Mouse (Mus musculus): Measurements from ENCODE around the gene Pik3cd.

Gene Pik3cd

DNA sequence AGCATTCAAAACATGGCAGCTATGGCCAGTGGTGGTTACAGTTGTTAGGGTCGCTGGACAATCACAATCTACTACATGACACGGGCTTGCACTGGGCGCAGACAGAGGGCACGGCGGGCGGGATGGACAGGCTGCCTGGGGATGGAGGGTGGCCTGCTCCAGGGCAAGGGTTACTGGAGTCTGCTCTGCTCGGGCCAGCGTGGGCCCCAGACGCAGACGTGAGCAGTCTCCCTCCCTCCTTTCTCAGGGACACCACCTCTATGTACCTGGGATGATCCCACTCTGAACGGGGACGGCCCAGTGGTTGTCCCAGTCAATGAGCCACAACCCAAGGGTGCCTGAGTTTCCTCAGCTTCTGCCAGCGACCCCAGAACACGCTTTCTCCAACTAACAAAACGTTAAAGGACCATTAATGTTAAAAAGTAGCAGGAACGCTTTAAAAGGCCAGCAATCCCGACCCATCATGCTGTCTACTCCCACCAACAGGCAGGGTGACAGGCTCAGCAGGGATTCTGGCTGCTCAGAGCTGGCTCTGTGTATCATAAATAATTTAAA is 22.6 kb upstream of the Pik3cd start:
- no peak for DNase-seq (ENCODE audit: low read depth)

DNA sequence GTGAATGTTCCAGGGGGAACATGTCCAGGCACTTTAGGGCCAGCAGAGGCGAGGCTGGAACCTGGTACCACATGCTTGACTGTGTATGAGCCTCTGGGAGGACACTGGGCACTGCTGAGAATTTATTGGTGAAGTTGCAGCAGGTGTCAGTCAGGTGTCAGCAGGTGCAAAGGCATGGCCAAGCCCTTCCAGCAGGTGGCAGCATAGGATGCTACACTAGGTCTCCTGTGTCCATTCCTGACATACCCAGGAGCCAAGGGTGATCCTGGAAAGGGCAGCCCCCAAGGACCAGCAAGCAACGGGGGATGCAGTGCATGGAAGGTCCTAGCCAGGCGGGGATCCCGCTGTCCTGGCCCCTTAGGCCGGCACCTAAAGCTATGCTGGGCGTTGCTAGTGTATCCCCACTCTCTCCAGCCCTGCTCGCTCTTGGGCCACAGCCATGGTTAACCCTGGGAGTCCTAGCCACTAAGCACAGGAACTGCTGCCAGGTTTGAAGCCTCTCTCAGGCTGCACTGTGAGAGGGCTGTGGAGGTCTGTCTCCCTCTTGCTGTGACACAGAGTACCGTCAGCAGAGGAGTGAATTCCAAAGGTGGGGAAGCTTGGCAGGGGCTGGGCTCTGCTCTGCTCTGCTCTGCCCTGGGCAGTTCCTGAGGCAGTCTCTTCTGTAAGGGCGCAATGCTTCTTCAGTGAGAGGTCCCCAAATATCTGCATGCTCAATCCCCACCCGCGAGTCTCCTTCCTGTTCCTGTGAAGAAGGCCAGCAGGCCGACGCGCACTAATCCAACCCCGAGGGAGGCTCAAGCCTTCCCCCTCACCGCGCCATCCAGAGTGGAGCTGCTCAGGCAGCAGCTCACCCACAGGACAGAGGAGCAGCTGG is 21.7 kb upstream of the Pik3cd start:
- peak; percentile 70 for DNase-seq (ENCODE audit: low read depth)

DNA sequence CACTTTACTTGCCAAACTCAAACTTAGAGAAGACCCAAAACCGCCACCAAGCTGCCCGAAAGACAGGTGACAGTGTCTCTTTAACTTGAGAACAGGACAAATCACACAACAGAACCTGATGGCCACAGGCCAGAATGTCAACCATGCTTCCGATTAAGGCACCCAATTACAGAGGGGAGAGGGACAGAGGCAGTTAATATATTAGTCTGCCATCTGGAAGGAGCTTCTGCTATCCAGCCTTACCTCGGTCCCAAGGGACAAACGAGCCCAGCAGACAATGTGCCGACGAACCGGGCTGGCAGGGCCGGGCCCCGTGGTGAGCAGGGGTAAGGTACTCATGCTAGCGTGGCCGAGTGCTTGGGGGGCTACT is 20.6 kb upstream of the Pik3cd start:
- DNase-seq (ENCODE audit: low read depth), result no peak

DNA sequence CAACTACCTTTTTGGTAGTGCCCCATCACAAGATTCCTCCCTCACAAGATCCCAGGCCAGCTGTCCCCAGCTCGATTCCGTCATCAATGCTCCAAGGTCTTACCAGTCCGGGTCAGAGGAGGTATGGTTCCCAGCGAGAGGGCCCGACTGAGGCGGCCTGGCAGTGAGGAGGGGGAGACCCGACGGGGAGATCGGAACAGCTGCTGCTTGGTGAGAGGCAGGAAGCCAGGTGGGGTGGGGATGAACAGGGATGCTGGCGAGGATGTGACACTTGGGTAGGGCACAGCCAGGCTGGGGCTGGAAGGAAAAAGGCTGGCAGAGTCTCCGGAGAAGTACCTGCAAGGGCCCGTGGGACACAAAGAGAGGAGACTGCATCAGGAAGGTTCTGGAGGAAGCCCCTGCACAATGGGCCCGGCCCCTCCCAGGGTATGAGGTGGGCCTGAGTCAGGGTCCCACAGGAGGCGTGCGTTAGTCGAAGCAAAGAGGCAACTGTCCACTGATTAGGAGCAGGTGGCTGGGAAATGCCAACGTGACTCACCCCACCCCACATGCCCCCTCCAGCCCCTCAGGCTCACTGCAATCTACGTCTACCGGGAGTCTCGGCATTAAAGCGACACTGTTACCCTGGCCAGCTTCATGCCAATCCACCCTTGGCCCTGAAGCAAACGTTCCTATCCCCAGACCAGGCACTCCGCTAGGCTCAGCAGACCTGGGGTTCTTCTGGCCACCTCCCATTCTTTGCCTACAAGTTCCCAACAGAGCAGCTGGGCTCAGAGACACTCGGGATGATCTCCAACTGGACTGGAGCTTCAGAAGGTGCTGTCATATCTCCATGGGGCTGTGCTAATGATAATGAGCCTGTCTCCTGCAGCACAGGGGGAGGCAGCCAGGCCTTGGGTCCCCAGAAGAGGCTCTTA is 20.0 kb upstream of the Pik3cd start:
- DNase-seq (ENCODE audit: low read depth), result no peak

DNA sequence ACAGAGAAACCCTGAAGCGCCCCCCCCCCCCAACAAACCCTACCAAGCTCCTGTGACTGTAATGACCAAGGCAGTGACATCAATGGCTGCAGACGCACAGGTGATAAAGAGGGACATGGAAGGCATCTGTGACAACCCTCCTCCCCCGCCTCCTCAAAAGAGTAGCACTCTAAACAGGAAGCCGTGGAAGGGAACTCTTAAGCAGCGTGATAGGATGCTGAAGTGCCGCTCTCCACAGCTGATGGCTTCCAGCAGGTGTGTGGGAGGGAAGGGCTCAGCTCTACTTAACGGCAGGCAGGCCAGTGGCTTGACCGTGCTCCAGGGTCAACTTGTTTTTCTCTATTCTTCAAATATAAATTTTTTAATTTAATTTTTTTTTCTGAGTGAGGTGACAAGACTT is 18.8 kb upstream of the Pik3cd start:
- peak; percentile 39 for DNase-seq (ENCODE audit: low read depth)

DNA sequence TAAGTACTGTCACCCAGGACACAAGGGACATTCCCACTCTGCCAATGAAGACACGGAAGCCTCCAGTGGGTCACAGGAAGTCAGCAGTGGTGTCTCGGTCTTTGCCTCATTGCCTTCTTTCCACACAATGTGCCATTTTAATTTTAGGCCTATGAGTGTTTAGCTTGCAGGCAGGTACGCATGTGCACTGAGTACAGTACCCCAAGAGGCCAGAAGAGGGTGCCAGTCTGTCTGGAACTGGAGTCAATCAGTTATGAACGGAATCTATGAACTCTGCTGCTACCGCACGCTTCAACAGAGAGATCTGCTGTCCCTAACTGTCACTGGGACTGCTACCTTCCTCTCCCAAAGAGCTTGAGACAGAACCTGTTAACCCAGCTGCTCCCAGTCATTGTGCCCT is 17.3 kb upstream of the Pik3cd start:
- peak; percentile 69 for DNase-seq (ENCODE audit: low read depth)

DNA sequence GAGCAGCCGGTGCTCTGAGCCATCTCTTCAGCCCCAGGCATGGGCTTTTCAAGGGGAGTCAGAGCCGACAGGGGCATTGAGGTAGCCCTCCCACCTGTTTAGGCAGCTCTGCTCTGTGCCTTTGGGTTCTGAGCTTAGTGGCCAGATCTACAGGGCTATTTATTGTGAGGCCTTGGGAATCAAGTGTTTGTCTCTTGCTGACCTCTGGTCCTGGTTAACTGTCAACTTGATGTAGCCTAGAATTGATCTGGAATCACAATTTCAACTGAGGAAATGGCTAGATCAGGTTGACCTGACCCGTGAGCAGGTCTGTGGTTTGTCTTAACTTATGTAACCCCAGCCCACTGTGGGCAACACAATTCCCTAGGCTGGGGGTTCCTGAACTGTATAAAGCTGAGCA is 12.2 kb upstream of the Pik3cd start:
- DNase-seq (ENCODE audit: low read depth), result no peak

DNA sequence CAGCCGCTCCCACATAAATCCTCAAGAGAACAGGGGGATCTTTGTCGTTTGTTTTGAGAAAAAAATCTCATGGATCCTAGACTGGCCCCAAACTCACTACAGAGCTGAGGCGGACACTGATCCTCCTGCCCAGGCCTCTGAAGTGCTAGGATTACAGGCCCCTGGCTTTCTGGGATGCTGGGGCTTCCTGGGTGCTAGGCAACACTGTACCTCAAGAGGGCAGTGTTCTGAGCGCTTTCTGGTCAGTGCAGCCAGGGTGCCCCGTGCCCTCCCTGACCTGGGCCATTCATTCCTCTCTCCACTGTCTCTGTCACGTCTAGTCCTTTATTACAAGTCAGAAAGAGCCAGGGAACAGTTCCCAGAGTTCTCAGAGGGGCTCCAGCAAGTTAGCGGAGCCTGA is 9.6 kb upstream of the Pik3cd start:
- peak; percentile 73 for DNase-seq (ENCODE audit: low read depth)

DNA sequence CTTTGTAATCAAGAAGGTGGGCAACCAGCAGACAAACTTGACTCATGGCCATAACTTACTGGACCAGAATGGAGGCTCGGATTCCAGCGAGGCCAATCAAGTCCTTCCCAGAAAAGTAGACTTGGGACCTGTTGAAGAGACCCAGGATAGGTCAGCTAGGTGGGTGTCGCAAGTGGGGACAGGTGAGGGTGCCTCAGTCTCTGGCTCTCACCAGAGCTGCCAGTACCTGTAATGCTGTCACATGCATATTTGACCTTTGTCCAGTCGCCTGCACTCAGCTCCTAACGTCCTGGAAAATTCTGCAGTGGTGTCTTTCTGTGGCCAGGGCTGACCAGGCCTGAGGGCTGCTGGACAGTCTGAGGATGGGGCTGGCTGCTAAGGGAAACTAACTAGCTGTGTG is 9.1 kb upstream of the Pik3cd start:
- DNase-seq (ENCODE audit: low read depth), result no peak

DNA sequence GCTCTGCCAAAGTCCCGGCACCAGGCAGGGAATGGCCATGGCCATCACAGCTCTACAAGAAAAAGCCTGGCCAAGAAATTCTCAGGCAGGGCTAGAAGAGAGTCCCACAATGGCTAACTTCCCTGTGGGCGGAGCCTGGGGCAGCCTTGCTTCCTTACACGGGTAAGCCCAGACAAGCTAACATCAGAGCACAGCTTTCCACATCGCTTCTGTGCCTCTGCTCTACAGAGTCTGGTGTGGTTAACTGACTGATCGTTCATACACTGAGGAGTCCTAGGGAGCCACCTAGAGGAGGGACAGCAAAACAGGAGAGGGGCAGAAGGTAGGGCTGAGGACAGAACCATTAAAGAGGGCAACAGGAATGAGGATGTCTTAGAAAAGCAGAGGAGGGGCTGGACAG is 8.1 kb upstream of the Pik3cd start:
- DNase-seq (ENCODE audit: low read depth), result peak; percentile 92

DNA sequence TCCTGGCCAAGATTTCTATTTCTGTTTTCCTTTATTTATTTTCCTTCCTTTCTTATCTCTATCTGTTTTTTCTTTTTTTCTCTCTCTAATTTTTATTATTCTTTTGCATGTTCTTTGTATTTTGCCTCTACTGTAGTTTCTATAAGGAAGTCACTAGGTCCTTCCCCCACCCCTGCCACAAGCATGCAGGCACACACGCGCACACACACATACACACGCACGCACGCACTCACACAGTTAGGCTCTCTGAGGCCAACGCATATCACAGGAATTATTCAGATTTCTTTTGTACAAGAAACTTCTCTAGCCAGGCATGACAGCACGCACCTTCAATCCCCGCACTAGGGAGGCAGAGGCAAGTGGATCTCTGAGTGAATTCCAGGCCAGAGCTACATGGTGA is 3.6 kb upstream of the Pik3cd start:
- DNase-seq (ENCODE audit: low read depth), result peak; percentile 68

DNA sequence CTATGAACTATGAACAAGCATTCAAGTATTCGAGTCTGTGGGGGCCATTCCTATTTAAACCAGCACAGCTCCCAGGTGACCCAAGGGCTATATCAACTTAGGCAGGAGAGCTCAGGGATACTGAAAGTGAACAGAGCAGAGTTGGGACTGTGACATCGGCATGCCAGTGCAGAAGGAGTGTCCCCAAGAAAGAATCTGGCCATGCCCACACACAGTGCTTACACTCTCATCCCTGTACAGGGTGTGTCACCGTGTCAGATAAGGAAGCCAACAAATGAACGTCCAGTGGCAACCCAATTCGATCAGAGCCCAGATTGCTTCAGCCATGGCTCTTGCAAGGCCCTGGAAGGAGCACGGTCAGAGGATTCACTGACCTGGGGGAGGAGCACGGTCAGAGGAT is 2.9 kb upstream of the Pik3cd start:
- peak; percentile 53 for DNase-seq (ENCODE audit: low read depth)

DNA sequence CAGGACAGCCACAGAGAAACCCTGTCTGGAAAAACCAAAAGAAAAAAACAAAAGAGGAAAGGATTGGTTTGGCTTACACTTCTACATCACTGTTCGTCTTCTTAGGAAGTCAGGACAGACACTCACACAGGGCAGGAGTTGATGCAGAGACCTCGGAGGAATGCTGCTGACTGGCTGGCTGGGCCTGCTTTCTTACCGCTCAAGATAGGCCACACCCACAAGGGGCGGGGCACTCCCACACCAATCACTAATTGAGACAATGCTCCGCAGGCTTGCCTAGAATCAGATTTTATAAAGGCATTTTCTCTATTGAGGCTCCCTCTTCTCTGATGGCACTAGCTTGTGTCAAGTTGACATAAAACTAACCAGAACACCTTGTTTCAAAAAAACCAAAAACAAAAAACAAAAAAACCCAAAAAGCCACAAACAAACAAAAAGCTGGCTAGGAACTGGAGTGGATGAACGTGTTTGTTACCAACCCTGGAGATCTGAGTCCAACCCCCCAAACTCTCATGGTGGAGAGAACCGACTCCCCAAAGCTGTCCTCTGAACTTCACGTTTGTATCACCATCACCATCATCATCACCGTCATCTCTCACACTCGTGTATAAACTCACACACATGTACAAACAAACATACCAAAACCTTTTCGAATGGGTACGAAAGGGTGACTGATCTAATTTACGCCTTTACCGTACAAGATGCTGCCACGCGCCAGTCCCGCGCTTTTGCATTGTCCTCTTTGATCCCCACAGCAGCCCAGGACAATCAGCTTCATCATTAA is 753 bp downstream of the Pik3cd start:
- peak; percentile 96 for DNase-seq (ENCODE audit: low read depth)

DNA sequence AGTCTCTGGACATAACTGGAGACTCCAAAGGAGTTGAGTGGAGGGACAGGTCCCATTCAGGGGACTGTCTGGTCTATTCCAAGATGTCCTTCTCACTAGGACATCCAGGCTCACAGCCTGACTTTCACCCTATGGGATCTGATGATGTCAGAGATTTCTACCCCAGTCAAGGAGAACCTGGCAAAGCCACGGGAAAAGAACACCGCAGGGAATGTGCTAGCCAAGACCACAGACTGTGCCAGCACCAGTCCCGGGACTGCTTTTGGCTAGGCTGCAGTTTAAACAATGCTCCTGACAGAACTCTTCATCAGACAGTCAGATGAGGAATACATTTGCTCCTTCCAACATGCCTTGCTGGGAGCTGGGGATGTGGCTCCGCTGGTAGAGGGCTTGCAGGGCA is 2.4 kb downstream of the Pik3cd start:
- no peak for DNase-seq (ENCODE audit: low read depth)

DNA sequence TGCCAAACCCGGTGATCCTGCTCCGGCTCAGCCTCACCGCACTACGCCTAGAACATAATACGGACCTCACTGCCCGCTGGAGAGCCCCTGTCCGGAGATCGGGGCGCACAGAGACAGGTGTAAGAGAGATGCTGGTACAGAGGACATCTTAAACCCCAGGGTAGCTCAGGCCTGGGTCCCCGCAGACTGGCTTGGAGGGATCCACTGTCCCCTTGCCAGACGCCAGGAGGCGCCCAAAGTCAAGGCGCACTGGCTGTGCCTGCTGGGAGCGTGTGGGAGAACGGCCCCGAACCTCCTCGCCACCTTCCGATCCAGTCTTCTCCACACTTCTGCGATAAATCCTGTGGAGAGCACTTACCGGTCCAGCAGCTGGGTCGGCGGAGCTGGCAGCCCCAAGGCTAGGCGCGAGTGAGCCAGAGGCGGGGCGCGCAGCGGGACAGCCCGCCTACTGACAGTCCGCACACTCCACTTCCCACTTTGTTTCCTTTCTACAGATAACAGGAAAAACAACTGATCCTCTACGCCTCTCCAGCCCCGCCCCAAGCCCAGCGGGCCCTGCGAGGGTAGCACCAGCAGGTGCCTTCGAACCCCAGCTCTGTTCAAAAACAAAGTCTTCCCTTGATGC is 4.1 kb downstream of the Pik3cd start:
- DNase-seq (ENCODE audit: low read depth), result peak; percentile 85

DNA sequence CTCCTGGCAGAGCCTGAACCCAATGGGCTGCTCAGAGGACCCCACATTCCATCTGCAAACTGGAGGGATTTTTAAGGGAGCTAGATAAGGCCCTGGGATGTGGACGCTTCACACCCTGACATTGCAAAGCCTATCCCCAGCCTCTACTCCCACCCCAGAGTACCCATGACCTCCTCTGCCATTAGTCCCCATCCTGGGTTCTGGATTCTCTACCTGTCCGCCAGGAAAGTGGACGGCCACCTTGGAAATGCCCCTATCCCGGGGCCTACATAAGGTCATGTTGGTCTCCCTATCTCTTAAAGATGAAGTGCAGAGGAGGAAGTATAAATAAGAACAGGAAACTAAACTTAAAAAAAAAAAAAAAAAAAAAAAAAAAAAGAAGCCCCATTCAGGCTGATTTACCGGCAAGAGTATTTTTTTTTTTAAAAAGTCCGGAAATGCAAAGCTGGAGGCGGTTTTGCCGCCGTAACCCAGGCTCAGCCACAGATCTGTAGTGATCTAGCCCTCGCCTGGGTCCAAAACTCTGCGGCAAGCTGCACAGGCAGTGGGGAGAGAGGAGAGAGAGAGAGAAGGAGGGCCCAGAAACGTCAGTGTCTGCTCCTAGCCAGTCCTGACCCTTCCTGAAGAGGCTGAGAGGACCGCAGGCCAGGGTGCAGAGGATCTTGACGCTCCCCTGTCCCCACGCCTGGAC is 4.7 kb downstream of the Pik3cd start:
- peak; percentile 91 for DNase-seq (ENCODE audit: low read depth)

DNA sequence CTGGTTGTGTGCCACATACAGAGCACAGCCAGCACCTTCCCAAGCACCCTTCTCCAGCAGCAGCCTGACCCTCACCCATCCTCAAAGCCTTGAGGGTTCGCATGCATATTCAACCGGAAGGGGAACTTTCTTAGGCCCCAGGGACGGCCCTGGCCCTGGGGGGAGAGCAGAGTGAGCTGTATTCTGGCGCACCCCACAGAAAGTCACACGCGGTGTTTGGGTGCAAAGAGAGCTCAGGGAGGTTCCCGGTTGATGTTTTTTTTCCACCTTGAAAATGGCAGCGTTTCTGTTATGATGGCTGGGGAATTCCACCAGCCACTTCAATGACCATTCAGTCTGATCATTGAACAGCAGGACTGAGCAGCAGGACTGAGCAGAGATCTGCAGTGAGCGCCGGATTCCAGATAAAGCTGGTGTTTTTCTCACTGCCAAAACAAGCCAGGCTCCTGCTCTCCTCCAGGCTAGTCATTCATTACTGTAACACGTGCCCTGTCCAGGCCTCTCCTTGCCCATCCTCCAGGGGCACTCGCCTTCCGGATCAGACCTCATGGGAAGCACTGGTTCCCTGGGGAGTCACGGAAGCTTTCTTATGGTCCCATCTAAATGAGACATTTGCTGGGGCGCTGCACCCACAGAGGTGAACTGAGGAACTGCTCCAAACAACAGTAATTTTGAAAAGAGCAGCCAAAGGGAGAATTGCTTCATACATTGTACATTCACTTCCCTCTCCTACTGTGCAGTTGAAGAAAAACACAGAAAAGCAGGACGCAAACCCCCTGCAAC is 6.0 kb downstream of the Pik3cd start:
- peak; percentile 80 for DNase-seq (ENCODE audit: low read depth)

DNA sequence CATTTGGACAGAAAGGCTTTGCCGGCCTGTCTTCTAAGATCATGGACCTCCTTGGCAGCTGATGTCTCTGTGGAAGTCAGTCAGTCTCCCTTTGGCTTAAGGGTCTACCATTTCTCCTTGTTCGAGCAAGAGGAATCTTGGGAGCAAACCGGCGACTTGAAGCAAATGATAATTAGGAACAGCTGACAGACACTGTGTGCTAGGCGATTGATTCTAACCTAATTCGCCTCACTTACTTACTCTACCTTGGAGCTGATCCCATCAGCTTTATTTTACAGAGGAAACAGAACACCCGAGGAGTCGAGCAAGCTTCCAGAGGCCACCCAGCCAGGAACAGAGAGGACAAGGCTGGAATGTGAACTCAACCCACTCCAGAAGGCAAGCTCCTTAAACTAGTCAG is 11.0 kb downstream of the Pik3cd start:
- no peak for DNase-seq (ENCODE audit: low read depth)

DNA sequence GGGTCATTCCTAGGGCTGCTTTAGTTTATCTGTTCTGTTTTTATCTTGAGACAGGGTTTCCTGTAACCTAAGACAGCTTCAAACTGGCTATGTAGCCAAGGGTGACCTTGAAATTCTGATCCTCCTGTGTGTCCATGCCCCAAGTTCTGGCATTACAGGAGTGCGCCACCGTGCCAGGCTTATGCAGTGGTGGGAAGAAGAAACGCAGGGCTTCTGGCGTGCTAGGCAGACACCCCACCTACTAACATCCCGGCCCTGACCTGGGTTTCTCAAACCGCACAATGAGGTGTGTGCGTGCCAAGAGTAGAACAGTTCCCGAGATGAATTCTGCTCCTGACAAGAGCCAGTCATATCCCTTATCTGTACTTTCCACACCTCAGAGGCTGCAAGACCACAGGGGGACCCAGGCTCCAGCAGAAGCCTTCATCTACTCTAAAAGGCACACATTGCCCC is 11.5 kb downstream of the Pik3cd start:
- peak; percentile 39 for DNase-seq (ENCODE audit: low read depth)

Data from induced T-regulatory cell, adult 2 months (primary cell).